Mouse (Mus musculus) left cerebral cortex, postnatal 14 days (tissue): Measurements from ENCODE around the gene Idh2. TPM values are rescaled to one million over a fixed set of nuclear protein-coding genes. Genes with fewer than 3 reads are reported as not detected.

Experiments
- DNase-seq, 2 experiments: peaks; one replicate each; pipeline ENCODE4 v3.0.0; 2021 to 2022; ENCODE audit warnings: low spot score in 2 of 2, mixed read lengths in 1 of 2
- intact Hi-C: fragments of 180-260 bp; cut with DNase I; formaldehyde crosslinking; loops from one replicate; pipeline ENCODE4 v1.15.1; 2025
- total RNA-seq, 2 experiments: library from RNA; stranded (reverse); gene quantifications; 2 replicates each; pipeline ENCODE4 v1.2.3; 2021

Gene Idh2
- total RNA-seq, 2 experiments from 2014 or later = 48.1 to 50.3 TPM

- DNase-seq = peak in 1 of 2 experiments; percentile 25
- intact Hi-C loops = no loop called here
Observed at GRCm38 (mm10) chr7:80130344-80131055, 15.3 kb upstream of the Idh2 start.

GRCm38 (mm10) chr7:80129278-80129677 lies 14.1 kb upstream of the Idh2 start:
- intact Hi-C loops = no loop called here

DNA sequence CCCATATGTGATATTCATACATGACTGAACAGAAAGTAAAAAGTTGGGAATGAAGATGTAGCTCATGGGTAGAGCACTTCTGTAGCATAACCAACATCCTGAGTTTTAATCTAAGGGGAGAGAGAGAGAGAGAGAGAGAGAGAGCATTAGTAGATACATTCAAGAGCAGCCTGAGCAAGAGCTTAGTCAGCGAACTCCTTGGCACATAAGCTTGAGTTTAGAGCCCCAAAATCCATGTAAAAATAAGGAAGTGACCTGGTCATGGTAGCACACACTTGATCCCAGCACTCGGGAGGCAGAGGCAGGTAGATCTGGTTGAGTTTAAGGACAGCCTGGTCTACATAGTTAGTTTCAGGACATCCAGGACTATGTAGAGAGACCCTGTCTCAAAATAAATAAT lies 8.5 kb upstream of the Idh2 start:
- intact Hi-C loops = no loop called here
- DNase-seq = no peak

More at GRCm38 (mm10) chr7:80129278-80129677, 14.1 kb upstream of the Idh2 start:
- no peak for DNase-seq

- intact Hi-C loops = no loop called here
- DNase-seq = no peak
Observed at GRCm38 (mm10) chr7:80123115-80123514, 7.9 kb upstream of the Idh2 start.

- intact Hi-C loops = no loop called here
- no peak for DNase-seq
Observed at GRCm38 (mm10) chr7:80121083-80121482, 5.9 kb upstream of the Idh2 start.

- intact Hi-C loops = no loop called here
- no peak for DNase-seq
Observed at GRCm38 (mm10) chr7:80119198-80119597, 4.0 kb upstream of the Idh2 start.

DNA sequence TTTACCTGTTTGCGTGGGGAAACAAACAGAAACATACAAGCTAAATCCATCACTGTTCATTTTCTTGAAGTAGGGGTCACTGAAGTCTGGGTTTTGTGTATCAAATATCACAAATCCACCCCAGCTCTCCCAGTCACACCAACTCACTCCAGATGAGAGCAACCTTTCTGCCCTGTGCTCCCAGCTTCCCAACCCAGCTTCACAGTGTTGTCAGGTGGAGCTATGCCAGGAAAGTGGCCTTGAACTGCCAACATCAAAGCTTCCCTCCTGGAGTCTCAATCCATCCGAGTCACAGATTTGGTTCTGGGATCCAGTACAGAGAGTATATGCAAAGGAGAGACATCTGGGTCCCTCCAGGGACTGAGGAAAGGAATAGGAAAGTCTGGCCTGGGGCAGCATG lies 966 bp upstream of the Idh2 start:
- intact Hi-C loops = no loop called here
- no peak for DNase-seq

DNA sequence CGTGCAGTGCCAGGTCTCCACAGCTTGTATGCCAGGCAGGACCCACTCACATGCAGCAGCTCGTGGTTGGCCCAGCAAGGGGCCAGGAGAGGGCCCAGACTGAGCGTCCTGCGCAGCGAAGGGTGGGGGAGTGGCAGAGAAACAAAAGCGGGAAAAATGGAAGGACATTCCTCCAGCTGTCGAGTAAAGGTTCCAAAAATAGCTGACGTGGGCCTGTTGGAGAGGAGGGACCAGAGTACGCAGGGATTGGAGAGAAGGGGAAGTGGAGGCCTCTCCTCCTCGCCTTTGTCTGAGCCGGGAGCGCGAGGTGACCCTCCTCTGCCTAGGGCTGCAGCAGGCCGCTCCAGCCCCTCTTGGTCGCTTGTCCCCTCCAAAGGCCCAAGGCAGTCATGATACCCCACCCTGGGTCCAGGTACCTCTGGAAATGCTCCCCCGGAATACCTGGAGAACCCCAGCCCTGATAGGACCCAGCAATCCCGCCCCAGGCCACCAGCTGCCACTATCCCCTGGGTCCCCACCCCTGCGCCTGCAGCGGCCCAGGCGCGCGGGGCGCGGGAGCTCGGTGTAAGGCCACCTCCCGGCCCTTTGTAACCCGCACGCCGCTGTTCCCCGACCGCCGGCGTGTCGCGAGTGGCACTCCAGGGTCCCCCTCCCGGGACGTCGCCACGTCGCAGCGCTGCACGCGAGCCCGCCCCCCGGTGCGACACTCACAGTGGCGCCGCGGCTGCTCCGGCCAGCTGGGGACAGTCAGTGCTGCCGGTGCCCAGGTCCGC lies 555 bp downstream of the Idh2 start:
- intact Hi-C loops = no loop called here
- peak; percentile 48 to 77 for DNase-seq

DNA sequence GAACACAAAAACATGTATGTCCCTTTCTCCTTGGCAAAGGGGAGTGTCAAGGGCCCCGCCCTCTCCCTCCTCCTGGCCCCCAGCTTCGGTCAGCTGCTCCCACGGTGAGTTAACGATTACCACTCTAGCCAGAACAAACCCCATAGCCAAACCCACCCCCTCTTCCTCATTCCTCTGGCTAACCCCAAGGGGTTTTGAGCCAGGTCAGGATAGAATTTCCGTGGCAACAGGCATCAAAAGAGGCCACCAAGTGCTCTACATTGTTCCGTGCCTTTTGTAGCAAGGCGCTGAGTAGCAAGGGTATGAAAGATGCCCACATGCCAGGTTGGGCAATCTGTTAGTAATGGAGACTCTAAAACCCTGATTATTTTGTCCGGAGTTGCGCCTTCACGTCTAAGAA lies 1.2 kb downstream of the Idh2 start:
- DNase-seq = no peak
- intact Hi-C loops = no loop called here

DNA sequence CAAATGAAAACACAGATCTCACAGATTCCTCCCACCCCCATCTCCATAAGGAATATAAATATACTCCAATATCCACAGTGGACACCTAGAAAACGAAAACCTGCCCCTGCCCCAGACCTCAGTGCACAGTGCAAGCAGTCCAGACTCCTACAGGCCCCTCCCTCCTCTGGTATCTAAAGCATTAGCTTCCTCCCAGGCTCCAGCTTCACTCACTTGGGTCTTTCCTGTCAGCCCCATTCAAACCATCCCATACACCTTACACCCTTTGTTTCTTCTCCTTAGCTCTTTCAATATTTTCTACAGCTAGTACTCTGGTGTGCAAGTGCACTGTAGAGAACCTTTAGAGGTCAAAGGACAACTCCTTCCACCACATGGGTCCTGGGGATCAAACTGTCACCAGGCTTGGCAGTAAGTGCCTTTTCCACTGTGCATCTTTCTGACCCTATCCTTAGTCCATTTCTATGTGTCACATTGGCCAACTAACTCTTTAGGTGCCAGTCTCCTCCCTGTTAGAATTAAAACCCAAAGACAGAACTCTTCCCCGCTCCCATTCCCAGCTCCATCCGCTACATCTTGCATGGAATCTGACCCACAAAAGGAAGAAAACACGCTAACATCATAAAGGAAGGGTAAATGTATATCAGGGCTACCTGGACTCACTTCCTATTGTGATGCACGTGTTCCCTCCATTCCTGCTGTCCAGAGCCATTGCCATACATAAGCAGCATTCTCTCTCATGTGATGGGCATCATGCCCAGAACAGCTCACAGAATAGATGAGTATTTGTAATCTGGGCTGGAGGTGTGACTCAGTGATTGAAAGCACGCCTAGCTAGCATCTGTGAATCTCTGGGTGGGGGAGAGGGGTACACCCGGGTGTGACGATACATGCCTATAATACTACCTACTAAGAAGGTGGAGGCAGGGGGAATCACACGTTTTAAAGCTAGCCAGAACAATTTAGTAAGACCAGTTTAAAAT lies 3.8 kb downstream of the Idh2 start:
- DNase-seq = peak; percentile 58 to 85
- intact Hi-C loops = no loop called here

DNA sequence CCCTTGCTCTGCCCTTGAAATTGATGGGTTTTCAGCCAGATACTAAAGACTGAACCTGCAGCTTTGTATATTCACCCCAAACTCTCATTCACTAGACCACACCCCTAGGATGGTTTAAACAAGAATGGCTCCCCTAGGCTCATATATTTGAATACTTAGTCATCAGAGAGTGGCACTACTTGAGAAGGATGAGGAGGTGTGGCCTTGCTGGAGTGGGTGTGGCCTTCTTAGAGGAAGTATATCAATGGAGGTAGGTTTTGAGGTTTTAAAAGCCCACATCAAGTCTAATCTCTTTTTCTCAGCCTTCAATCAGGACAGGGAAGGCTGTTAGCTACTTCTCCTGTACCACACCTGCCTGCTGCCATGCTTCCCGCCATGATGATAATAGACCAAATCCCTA lies 8.8 kb downstream of the Idh2 start:
- DNase-seq = no peak
- intact Hi-C loops = no loop called here

GRCm38 (mm10) chr7:80105637-80106390 lies 9.4 kb downstream of the Idh2 start:
- intact Hi-C loops = no loop called here
- no peak for DNase-seq

DNA sequence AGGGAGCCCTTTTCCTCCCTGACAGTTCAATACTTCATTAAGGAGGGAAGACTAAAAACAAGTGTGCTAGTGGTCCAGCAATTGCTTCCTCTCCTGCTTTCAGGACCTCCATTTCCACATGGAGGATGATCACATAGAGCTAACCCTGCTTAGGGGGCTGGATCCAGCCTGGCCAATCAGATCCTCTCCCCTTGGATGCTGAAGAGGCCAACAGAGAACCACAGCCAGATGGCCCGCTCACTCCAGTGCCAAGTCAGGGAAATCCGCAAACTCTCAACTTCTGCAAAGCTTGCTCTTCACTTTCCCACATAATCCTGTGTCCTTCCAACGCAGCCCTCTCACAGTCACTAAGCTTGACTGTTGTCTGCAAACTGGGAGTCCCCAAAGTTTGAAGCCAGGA lies 11.9 kb downstream of the Idh2 start:
- intact Hi-C loops = no loop called here
- DNase-seq = no peak

GRCm38 (mm10) chr7:80098389-80098976 lies 16.7 kb downstream of the Idh2 start:
- intact Hi-C loops = no loop called here
- DNase-seq = no peak

DNA sequence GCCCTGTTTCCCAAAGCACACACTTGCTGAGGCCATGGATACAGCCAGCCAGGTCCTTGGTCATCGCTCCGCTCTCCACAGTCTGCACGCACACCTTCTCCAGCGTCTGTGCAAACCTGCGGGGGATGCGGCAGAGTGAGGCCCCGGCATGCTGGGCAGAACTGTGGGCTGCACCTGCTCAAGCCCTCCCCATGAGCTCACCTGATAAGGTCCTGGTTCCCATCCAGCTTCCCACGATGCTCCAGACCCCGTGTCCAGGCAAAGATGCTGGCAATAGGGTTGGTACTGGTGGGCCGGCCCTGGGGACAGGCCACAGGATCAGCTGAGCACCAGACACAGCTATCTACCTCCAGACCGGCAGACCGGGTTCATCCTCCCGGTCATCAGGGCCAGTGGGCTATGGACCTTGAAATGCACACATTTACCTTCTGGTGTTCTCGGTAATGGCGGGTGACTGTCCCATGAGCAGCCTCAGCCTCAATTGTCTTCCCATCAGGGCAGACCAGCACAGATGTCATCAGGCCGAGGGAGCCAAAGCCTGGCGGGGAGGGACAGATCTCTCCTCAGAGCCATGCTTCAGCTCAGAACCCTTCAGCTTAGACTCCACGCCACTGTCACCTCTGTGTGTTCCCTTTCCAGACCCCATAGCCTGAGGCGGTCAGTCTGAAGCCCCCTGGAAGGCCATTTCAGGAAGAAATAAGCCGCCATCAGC lies 19.4 kb downstream of the Idh2 start:
- intact Hi-C loops = no loop called here
- DNase-seq = no peak

GRCm38 (mm10) chr7:80094481-80094880 lies 20.7 kb downstream of the Idh2 start:
- intact Hi-C loops = no loop called here
- DNase-seq = no peak

DNA sequence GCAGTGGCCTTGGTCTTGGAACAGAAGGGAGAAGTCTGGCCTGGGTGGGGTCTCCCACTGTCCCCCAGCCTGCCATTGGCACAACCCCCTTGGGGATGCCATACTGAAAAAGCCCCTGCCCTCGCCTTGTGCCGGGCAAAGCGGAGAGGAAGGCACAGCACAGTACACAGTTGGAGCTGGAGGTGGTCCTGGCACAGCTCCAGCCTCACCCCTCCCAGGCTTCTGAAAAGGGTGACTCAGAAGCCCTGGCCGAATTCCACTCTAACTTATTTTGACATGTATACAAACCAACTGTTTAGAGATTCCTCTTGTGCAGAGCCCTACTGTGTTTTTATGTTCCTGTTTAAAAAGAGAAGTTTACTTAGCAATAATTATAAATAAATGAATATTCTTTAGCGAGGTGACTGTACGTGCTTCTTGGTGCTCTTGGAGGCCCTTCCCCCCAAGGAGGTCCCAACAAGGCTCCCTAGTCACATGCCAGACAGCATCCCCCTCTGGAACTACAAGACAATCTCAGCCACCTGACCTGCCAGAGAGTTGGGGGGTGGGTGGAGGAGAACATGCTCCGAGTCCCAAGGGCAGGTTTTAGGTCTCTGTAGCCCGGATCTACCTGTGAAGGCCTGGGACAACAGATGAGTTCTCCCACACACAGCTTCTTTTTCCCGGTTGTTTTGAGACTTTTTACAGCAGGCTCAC lies 22.7 kb downstream of the Idh2 start:
- intact Hi-C loops = no loop called here
- DNase-seq = peak; percentile 63 to 71

DNA sequence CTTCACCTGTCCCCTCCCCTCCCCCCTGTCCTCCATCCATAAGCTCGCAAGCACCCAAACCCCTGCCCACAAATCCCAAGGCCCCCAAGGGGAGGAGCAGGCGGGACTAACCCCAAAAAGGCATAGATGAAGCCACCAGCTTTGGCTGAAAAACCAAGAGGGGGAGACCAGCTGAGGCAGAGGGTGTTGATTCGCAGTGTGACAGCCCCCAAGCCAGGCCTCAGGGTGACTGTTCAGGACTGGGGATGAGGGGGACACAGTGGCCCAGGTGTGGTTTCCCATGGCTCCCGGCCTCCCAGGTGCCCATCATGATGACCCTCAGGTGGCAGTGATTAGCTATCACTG lies 23.4 kb downstream of the Idh2 start:
- no peak for DNase-seq
- intact Hi-C loops = no loop called here
